Mouse (Mus musculus): ENCODE data around the gene Rtp2.
"Not testable (repeated sequence)": the region's sequence is repeated elsewhere in the genome, so short reads cannot be mapped to it uniquely, and the experiment has no call there.

Rtp2 gene

DNA sequence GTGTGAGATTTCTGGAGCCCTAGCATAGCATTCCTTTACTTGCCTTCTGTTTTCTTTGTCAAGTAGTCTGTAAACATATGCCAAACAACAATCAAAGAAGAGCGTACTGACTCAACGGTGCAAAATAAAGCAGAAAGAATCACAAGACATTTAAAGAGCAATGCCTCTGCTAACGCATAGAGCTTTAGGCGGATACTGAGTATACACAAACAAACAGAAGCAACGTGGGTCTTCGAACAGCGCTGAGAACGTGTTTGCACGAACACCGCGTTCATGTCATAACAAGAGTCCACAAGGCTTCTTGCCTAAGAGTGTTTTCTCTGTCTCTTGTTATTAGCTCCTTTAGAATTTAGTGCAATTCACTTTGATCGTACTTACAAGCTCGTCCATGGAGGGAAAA, 19.5 kb downstream of the Rtp2 start:
- ChIA-PET CTCF (interaction anchor here in 3 of 4 experiments (0.5 to 1.2 kb wide), 3 partner anchors 14 to 41 kb away, joined by 4 to 11 read pairs (median 8); no protein-coding TSS in a partner anchor), POLR2A (interaction anchor here in 2 of 4 experiments (1.0 to 1.6 kb wide), 2 partner anchors 10 to 430 kb away, joined by 3 to 6 read pairs; no protein-coding TSS in a partner anchor)

DNA sequence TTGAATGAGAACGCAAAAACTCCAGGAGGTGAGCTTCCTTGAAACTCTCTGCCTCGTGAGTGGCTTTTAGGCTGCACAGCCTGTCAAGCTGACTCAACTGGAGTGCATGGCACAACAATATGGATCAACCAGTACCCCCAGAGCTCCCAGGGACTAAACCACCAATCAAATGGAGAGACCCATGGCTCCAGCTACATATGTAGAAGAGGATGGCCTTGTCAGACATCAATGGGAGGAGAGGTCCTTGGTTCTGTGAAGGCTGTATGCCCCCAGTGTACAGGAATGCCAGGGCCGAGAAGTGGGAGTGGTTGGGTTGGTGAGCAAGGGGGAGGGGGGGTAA, 23.2 kb downstream of the Rtp2 start:
- ChIA-PET CTCF (interaction anchor here in 2 of 4 experiments (0.7 to 1.3 kb wide), 3 partner anchors 10 to 651 kb away, joined by 3 to 8 read pairs (median 4); no protein-coding TSS in a partner anchor), POLR2A (interaction anchor here in 1 of 4 experiments (0.9 kb wide), 1 partner anchor 12 kb away, joined by 3 read pairs; no protein-coding TSS in a partner anchor)

DNA sequence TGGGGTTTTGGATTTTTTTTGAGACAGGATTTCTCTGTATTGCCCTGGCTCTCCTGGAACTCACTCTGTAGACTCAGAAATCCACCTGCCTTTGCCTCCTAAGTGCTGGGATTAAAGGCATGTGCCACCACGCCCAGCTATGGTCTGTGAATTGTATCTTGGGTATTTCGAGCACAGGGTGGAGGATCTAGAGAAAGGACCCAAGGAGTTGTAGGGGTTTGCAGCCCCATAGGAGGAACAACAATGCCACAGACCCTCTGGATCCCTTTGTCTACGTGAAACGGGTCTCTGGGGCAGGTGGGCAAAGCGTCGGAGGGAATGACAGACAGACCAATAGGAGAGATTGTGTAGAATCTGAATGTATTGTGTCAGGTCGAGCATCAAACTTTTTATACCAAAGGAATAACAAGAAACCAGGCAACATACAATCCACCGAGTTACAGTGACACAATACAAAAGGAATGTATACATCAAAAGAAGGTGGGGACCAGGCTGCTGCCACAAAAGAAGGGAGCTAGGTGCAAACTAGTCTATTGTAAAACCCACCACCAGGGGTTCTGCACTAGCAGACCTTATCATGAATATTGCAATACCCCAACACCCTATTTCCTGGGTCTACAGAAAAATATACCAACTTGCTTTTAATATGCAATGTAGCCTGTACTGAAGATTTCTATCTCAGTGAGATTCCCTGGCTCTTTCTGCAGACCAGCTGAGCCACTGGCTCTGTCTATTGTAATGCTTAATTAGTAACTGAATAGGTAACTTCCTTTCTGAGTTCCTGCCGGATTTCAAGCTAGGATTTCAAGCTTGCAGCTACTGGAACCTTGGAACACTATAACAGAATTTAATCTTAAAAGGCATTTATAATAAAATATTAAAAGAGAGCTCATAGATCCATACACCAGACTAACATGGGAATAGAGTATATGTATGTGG, 23.8 kb downstream of the Rtp2 start:
- POLR2A ChIA-PET = interaction anchor here in 1 of 4 experiments (0.9 kb wide), 1 partner anchor 13 kb away, joined by 3 read pairs; no protein-coding TSS in a partner anchor
- CTCF ChIA-PET = interaction anchor here in 2 of 4 experiments (0.7 to 1.3 kb wide), 3 partner anchors 9 to 650 kb away, joined by 3 to 8 read pairs (median 4); no protein-coding TSS in a partner anchor

DNA sequence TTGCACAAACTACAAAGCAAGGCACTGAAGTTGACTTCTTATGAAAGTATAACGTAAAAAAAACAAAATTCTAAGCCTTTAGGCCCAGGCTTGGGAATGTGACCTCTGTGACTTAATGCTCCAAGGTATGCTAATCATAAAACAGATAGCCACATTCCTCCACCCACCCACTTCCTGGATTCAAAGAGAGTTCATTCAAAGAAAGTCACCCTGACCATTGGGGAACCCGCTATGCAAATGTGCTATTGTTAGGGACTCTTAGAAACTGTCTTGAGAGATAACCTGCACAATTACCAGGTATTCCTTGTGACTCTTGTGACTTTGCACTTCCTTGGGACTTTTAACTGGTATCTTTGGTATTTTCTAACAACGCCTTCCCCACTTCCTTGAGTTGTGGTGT, 25.6 kb downstream of the Rtp2 start:
- POLR2A ChIA-PET, CTCF ChIA-PET: not testable (repeated sequence)

DNA sequence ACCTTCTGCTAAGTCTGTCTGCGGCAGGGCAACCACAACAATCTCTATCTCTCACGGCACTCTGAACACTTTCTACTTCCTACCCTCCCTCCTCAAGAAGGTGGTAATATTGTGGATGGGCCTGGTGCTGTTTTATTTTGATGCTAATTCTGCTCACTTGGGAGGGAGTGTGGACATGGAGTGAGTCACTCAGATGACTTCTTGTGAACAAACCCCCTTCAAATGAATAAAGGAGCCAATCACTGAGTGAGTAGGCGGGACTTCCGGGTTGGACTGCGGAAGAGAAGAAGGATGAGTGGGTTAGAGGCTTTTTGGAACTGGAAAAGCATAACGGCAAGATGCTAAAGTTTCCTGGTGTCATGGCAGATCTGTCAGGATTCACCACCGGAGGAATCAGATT, 30.8 kb downstream of the Rtp2 start:
- ChIA-PET POLR2A (no interaction called here), CTCF (no interaction called here)

DNA sequence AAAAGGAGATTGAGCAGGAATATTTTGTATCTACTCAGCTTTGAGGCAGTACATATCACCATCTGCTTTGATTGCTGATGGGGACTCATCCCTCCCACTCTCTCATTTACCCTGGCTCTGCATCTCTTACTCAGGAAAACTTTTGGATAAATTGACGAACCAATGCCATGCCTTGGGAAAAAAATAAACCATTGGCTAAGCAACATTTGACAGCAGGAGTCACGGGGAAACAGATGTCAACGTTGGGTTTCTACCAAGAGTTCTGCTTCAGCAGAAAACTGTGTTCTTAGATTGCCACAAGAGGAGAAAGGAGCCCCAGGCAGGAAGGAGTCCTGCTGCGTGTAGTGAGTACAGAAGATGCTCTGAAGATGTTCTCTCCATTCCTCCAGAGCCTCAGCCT, 32.1 kb downstream of the Rtp2 start:
- ChIA-PET POLR2A (interaction anchor here in 1 of 4 experiments (0.6 kb wide), 1 partner anchor 417 kb away, joined by 3 read pairs; no protein-coding TSS in a partner anchor), CTCF (interaction anchor here (0.7 to 3.4 kb wide), 10 partner anchors 9 to 631 kb away, joined by 3 to 79 read pairs (median 6); no protein-coding TSS in a partner anchor)

DNA sequence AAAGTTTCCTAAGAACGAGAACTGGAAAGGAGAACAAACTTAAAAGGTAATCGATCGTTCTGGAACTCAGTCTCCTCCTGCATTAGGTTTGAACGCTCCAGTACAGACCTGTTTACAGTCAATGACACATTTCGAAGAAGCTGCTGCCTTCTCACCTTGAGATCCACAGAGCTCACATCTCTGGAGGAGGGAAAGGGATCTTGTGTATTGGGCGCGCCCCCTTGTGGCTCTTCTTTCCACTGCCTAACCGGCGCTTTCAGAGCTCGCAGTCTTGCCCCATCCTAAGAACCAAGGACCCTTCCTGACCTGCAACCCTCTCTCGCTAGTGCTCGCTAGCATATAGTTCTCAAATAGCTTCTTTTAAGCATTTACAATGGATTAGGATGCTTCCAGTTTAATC, 33.4 kb downstream of the Rtp2 start:
- CTCF ChIA-PET = interaction anchor here (0.5 to 3.4 kb wide), 69 partner anchors 9 to 1167 kb away, joined by 3 to 79 read pairs (median 4); partner anchors contain the start of genes Rtp2 (in 1 of the 4) and Sst (in 1 of the 4)

DNA sequence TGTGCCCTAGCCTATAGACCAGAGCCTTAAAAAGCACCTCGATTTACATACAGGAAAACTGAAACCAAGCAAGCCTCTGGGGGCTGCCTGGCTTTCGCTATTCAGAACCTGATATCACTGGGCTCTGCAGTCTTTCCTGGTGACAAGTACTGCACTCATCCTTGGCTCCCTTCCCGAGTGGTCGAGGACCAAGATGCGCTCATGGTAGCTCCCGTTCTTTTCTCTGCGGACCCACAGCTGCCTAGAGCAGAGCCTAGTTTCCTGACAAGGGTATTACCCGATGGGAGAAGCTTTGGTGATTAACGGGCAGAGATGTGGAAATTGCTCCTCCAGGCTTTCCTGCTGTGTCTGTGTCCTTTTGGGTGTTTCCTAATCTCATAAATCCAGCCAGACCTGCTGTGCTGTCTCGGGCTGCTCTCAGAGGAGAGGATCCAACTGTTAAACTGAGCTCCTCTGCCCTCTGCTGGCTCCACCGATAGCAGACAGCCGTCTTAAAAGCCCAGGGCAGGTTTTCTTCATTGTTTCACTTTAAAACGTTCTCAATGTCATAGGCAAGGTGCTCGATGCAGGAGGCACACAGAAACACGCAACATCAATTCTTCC, 34.1 kb downstream of the Rtp2 start:
- POLR2A ChIA-PET = interaction anchor here in 2 of 4 experiments (0.5 to 1.4 kb wide), 2 partner anchors 56 to 343 kb away, joined by 4 to 7 read pairs; no protein-coding TSS in a partner anchor
- CTCF ChIA-PET = interaction anchor here (0.5 to 3.4 kb wide), 55 partner anchors 8 to 1168 kb away, joined by 3 to 79 read pairs (median 5); partner anchors contain the start of gene Rtp2 (in 1 of the 4)

More for the DNA sequence above, 33.4 kb downstream of the Rtp2 start:
- POLR2A ChIA-PET = interaction anchor here in 3 of 4 experiments (0.5 to 1.4 kb wide), 6 partner anchors 23 to 414 kb away, joined by 3 to 7 read pairs (median 4); no protein-coding TSS in a partner anchor

DNA sequence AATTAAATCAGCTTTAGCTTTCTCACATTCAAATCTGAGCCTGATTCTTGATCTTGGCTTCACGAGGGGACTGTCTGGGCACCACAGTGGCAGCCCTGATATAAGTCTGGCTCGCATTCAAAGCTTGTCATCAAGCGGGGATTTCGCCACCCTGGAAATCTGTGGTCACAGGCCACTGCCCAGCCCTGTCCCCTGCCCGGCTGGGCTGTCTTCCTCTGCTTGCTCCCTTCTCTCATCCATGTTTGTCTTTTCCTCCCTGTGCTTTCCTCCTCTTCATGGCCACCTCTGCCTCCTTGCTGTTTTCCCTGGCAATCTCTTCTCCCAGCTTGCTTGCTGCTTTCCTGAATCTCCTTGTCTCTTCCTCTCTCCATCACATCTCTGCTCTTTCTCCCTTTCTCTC, 34.7 kb downstream of the Rtp2 start:
- POLR2A ChIA-PET = no interaction called here
- CTCF ChIA-PET = interaction anchor here (0.6 to 3.4 kb wide), 11 partner anchors 42 to 812 kb away, joined by 3 to 79 read pairs (median 7); no protein-coding TSS in a partner anchor

DNA sequence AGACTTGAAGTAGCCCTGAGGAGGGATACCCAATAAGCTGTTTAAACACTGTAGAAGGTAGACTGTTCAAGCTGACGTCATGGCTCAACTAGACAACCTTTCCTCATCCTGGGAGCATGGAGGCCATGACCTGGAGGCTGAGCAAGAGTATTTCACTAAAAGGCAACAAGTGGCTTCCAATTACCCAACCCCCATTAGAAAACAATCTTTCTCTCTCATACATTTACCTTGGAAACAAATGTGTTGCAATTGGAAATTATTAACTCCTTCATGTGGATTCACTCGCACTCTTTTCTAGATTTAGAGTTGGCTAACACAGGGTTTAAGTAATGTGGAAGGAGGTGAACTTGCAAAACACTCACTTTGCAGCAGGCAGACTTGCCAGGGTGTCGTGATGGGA, 37.1 kb downstream of the Rtp2 start:
- CTCF ChIA-PET = no interaction called here
- POLR2A ChIA-PET = no interaction called here

DNA sequence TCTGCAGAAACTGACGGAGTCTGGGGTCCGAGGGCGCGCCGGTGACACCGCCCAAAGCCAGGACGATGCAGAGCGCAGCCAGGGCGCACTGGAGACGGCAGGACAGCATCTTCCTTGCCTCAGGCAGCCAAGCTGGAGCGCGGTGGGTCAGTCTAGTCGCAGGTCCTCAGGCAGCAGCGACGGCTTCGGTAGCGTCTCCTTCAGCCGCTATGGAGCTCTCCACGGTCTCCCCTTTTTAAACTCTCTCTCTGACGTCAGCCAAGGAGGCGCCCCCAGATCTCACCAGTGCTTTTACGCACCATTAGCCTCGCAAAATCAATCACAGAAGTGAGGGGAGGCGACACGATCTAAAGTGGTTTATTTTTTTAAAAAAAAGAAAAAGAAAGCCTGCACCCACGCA, 41.6 kb downstream of the Rtp2 start, which contains the start of gene Sst:
Gene Sst, minus strand, starts transcription at position 323 of the 400 bp plus-strand sequence.
- CTCF ChIA-PET = interaction anchor here in 2 of 4 experiments (1.3 to 1.9 kb wide), 2 partner anchors 8 kb away, joined by 3 to 5 read pairs; no protein-coding TSS in a partner anchor
- POLR2A ChIA-PET = interaction anchor here in 1 of 4 experiments (0.7 kb wide), 1 partner anchor 47 kb away, joined by 3 read pairs; no protein-coding TSS in a partner anchor

DNA sequence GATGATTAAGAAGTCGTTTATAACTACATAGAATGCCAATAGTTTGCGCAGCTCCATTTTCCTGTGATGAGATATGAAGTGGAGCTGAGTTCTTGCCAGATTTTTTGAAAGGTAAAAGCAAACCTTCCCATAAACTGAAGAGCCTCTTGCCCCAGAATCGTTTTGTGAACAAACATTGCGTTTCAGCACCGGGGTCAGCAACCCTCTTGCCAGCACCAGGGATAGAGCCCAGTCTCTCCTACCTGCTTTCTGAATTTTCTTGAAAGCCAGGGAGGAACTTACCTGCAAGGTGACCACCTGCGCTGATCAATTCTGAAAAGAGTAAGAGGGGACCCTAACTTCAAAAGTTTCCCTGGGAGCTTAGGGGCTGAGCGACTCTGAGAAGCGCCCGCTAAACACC, 42.0 kb downstream of the Rtp2 start:
- ChIA-PET CTCF (interaction anchor here in 2 of 4 experiments (1.3 to 1.9 kb wide), 2 partner anchors 9 kb away, joined by 3 to 5 read pairs; no protein-coding TSS in a partner anchor), POLR2A (interaction anchor here in 1 of 4 experiments (0.7 kb wide), 1 partner anchor 47 kb away, joined by 3 read pairs; no protein-coding TSS in a partner anchor)

DNA sequence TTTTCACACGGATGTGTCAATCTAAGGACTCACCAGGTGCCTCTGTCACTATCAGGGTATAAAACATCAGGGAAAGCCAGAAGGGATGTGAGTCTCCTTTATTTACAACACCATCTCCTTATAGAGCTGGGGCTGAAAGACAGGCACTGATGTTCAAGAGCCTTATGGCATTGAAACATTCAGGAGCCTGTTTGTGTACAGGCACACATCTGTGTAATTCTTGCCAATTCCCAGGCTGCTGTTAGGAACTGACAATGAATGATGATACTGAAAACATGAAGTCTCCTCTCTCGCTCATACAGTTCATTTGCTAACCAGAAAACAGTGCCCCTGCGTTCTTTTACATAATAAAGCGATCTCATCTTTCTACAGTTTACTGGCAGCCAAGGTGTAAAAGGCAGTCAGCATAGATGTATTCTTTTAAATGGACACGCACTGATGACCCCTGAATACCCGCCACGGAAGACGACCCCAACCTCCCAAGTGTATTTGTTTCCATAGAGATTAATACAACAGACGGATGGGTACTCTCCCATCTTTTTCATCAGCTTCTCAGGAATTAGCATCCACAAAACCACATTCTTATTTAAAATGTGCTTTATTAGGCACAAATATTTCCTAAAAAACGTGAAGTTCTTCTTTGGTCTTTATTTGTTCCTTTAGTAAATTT, 44.1 kb downstream of the Rtp2 start:
- CTCF ChIA-PET = interaction anchor here in 1 of 4 experiments (0.6 kb wide), 1 partner anchor 9 kb away, joined by 4 read pairs; no protein-coding TSS in a partner anchor
- POLR2A ChIA-PET = no interaction called here

DNA sequence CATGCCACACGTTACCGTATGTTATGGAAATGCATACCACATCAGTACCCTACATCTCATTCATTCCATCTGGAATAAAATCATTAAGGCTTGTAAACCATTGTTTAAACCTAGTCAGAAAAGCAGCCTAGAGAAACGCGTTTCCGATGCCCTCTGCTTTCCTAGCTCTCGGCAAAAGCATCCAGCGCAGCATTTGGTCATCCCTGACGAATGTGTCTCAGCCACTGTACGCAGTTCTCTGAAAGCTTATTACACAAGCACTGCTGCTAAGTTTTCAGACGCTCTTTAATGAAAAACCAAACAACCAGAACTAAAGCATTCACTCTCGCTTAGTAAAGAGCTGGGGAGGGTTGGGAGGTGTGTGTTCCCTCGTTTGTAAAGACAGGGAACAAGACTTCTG, 47.1 kb downstream of the Rtp2 start:
- POLR2A ChIA-PET = no interaction called here
- CTCF ChIA-PET = interaction anchor here in 2 of 4 experiments (0.5 to 2.3 kb wide), 2 partner anchors 14 to 735 kb away, joined by 3 to 8 read pairs; no protein-coding TSS in a partner anchor

Measured in embryonic stem cell, embryonic (primary cell).